Mouse (Mus musculus) megakaryocyte-erythroid progenitor cell, adult 5-6 weeks (primary cell): ENCODE results near the gene Cenpe. TPM values are rescaled to one million over a fixed set of nuclear protein-coding genes. Genes with fewer than 3 reads are reported as not detected.

ENCODE experiments used
- ATAC-seq: replicated peaks from 2 replicates; pipeline ENCODE4 v1.8.0; 2016; ENCODE audit warnings: mild to moderate bottlenecking, inconsistent platforms; ENCODE audit not compliant: severe bottlenecking, poor library complexity, low FRiP score, low TSS enrichment
- total RNA-seq, 2 experiments: library from RNA; stranded (forward) in 1 of 2; stranded (reverse) in 1 of 2; fragments of 200-1000, 215-1000 nt in 1 of 2; fragments of >200 nt in 1 of 2; fragmentation: Nextera tagmentation in 1 of 2; gene quantifications; 2 replicates each; pipeline ENCODE4 v1.2.3; 2014 to 2017

Cenpe gene
- total RNA-seq, 2 experiments from 2014 or later: 45.2 to 58.5 TPM

DNA sequence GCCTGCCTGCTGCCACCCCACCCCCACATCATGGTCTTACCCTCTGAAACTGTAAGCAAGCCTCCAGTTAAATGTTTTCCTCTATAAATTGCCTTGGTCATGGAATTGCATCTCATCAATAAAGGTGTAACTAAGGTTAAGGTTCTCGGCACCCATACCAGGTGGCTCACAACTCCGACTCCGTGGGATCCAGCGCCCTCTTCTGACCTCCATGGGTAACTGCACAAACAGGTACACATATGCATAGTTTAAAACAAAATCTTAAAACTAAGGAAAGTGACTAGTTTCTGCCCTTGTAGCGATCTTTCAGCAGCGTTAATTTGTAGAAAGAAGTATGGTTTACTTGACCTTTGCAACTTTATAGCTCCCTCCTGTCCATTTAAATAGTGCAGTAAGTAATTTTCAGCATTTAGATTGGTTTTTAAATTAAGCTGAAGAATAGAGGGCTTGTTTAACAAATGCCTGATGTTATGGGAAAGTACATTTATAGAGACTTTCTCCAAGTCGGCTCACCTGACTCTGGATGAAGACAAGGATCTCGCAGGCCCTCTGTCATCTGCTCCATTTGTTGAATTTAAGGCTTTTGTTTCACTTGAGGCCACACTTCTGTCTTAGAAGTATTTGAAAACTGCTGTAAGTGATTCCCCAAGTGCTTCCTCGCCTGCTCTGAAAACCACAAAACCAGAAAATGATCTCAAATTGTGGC, 103.5 kb downstream of the Cenpe start:
- no peak for ATAC-seq

- ATAC-seq: no peak
Observed at GRCm38 (mm10) chr3:135318331-135318730, 106.0 kb downstream of the Cenpe start.

Other genes starting within 250 kb of the Cenpe start
- gene Bdh2, start 68.7 kb downstream of the Cenpe start, total RNA-seq (2014; fragmentation: Nextera tagmentation): not detected in 2 replicates
- not detected in 2 replicates for gene Bdh2, start 68.7 kb downstream of the Cenpe start, total RNA-seq (2017)
- 0.04 TPM in 1 of 2 replicates, not detected in the other for gene Slc9b2, start 95.2 kb downstream of the Cenpe start, total RNA-seq (2014; fragmentation: Nextera tagmentation)
- not detected in 2 replicates for gene Slc9b2, start 95.2 kb downstream of the Cenpe start, total RNA-seq (2017)
- gene Slc9b1, start 135.5 kb downstream of the Cenpe start, total RNA-seq (2014; fragmentation: Nextera tagmentation): not detected in 2 replicates
- not detected in 2 replicates for gene Slc9b1, start 135.5 kb downstream of the Cenpe start, total RNA-seq (2017)
- gene Cisd2, start 211.4 kb downstream of the Cenpe start, total RNA-seq (2014; fragmentation: Nextera tagmentation): 45.4 and 46.4 TPM in 2 replicates
- 41.5 and 44.2 TPM in 2 replicates for gene Cisd2, start 211.4 kb downstream of the Cenpe start, total RNA-seq (2017)
- gene Ube2d3, start 225.6 kb downstream of the Cenpe start, total RNA-seq (2014; fragmentation: Nextera tagmentation): 296 and 439 TPM in 2 replicates
- gene Ube2d3, start 225.6 kb downstream of the Cenpe start, total RNA-seq (2017): 697 and 1,018 TPM in 2 replicates